Mouse (Mus musculus) fat pad, adult 2 months (tissue): ENCODE measurements around the gene Bche.
A peak's percentile ranks its signal among the peaks of the same experiment; 100 is the strongest.

Experiments used
- DNase-seq: peaks from one replicate; pipeline ENCODE4 v3.0.0-alpha.2; 2011; ENCODE audit warnings: low read depth, low spot score; ENCODE audit errors: extremely low read depth

Bche gene

DNA sequence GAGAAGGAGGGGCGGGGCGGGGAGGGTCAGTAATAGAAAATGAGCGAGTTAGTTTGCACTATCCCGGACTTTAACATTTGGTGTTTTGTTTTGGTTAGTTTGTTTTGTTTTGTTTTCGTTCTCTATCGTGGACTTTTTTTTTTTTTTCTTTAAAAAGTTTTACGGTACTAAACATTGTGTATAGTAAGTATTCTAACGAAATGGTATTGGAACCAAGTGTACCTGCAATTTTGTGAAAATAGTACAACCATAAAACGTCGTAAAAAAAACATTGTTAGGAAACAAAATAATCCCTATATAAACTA, at the start of gene Bche:
Gene Bche (minus strand): TSS at position 6 of the 305 bp plus-strand sequence.
- DNase-seq: no peak

DNA sequence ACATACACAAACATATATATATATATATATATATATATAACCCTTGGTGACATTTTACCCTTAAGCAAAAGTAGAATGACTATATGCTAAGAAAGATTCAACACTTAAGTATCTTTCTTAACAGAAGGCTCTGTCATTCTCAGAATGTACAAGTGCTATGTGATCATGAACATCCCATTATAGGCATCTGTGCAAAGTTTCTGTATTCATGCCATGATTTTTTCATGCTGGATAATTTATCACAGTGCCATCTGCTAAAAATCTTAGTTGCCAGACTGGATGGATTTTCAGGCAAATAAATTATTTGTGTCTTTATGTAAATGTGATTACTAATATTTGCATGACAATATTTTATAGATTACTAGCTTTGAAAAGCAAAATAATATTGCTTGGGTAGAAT, 33.8 kb upstream of the Bche start:
- no peak for DNase-seq

DNA sequence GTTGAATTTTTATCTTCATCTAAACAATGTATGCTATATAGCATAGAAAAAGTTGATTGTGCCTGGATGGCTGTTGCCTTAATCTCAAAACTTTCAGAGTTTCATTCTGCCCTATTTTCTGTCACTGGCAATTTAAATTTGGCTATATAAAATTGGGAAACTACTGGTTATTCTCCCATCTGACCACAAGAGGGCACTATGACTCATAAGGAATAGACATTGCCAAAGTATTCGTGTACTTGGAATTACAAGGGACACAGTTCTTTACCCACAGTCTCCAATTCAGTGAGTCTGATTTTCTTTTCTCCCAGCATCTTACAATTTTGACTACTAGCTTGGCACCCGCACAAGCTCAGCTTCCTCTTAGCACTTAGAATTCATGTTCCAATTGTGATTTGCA, 23.5 kb upstream of the Bche start:
- no peak for DNase-seq

DNA sequence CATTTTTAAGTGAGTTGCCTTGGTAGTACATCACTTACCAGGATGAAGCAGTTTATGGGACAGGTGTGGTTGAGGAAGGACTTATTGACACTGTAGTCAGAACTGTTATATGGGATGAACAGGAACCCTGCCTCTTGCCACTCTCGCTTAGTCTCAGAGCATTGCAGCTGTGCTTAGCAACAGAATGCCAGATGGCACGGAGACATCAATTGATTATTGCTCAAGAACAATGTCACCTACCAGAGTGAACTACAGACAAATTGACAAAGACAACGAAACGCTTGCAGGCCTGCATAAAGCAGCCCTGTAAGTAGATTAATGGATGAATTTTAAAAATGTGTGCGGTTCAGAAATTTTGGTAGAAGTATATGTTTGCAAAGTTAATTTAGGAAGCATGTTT, 21.3 kb upstream of the Bche start:
- DNase-seq: no peak

DNA sequence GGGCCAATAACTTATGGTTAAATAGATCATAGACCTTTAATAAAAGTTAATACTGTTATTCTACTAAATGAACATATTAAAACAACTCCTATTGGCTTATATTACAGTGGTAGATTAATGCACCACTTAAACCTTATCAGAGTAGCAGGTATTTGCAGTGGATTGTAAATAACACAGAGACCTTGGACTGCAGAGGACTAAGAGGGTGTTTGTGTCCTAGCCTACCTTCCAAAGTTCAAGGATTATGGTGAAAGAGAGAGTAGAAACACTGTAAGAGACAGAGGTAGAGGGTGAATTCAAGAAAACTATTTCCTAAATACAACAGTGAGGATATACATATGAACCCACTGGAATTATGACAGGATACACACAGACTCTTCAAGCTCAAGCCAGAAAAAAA, 17.5 kb upstream of the Bche start:
- no peak for DNase-seq

DNA sequence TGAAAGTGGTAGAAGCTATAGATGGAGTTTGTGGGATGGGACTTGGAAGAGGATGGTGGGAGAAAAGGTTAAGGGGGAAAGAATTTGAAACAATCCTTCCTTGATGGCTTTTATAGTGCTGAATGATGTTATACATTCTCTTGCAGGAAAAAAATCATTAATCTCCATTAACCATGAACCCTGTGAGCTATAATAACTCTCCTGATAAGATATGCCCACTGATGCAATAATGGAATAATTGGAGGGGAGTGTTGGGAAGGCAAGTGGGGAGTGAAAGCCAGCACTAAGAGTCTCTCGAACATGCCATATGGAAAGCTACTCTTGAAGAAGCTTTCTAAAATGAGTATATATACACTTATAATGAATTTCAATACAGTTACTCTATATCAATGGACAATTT, 16.7 kb upstream of the Bche start:
- DNase-seq: no peak

DNA sequence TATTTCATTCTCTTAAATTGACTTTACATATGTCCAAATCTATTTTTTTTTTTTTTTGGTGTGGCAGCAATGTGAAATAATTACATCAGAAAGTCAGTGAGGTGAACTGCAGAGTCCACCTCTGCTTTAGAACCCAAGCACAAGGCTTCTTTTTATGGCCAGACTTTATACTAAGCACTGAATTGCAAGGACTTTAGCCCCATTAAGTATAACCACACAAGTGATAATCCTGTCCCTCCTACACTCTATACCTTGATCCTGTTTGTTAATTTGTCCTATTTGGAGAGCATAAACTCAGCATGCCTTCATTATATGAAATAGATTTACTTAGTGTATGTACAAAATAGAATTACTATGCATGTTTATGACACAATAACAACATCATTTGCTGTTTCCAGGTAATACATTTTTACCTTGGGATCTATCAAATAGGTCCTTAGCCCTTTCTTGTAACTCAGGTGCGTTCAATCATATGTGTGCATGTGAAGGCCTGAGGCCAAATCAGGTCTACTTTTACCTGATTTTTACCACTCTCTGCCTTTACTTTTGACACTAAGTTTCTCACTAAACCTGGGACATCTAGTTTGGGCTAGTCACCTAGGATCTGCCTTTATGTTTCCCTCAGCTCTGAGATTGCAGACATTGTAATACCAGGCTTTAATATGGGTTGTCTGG, 9.5 kb upstream of the Bche start:
- no peak for DNase-seq

DNA sequence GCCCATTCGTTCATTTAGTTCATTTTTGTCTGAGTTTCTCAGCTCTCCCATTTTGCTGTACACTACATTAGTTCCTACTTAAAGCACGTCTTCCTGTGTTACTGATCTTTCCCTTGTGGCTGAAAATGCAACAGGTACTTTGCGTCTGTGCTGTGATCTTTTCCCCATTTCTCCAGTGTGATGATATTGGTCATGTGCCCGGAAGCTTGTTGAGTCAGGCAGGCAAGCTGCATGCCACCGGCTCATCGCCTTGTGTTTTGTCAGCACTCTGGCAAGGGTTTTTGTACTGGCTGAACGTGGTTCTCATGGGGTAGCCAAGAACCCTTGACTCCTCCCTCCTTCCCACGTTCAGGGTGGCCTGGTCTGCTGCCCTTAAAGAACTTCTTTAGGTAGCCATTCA, 1.7 kb upstream of the Bche start:
- DNase-seq: peak; percentile 98

DNA sequence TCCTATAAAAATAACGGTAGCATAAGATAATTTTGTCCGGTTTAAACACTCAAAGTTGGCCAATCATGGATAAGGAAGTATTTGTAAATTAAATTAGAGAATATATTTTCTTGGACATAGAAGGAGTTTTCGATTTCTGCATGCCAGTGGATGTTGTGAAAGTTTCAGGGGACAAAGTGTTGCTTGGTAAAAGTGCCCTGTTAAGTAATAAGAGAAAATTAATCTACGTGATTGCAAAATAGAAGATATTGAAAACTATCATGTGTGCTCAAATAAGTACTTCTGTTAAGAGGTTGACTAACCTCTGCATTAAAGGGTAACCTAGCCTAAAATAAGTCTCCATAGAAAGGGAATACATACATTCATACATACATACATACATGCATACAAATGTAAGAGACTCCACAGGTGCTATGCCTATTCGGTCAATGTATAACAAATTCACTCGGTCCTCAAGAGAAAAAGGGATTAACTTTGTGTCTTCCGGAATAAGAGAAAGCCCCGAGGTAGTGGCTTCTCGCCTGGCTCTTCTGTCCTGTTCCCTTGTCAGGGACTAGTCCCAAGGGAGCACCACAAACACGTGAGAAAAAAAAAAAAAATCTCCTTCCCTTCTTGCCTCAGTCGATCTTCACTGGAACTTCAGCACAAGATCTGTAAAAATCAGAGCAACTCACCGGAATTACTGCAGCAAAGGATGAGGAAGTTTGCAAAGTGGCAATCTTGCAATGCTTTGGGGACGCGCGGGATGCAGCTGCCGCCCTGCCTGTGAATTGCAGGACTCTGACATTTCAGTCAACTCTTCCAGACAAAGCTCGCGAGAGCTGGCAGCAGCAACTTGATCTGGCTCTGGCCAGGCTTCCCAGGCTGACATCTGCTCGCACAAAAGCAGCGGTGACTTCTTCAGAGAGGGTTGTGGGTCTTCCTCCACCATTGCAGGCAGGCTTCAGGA, 480 bp downstream of the Bche start:
- peak; percentile 67 for DNase-seq

DNA sequence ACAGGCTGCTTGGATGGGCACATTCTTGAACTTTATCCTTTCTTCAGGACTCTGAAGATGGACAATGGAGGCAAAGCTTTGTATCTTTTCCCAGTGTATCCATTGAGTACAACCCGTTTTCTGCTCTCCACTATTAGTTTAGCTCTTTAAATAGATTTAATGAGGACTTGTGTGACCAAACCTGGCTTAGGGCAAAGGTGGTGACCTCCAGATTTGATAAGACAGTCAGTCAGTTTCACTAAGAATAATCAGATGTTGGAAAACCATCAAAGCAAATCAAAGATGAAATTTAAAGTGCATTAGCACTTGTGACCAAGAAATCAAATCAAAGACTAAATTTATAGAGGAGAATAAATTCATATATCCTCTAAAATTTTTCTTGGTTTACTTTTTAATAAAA, 1.7 kb downstream of the Bche start:
- DNase-seq: no peak

DNA sequence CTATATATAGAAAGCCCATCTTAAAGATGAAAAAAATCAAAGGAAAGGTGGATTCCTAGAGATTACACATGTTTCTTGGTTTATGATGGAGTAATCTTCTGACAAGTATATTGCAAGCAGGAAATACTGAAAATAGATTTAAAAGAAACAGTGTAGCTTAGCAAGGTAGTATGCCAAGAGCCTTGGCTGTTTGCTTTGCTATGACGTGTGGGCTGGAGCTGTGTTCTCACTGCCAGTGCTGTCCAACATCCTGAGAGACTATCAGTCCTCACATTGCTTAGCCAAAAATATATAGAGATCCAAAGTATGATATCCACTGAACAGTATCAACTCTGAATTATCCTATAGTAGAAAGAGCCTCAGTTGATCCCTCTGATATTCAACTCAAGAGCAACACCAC, 9.3 kb downstream of the Bche start:
- no peak for DNase-seq

DNA sequence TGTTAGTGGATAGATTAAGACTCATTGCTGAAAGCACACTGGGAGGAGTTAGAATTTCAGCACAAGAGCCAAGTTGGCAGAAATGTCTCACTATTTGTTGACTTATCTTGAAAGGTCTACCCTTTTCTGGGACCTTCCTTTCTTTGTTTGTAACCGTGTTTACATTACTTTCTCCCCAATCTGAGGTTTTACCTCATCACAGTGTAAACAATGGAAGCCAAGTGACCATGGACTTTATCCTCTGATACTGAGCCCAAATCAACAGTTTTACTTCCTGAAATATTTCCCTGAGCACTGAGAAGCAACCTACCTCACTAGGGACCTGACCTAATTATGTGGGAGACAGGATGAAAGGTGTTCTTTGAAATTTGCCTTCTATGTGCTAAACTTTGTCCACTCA, 34.9 kb downstream of the Bche start:
- no peak for DNase-seq

DNA sequence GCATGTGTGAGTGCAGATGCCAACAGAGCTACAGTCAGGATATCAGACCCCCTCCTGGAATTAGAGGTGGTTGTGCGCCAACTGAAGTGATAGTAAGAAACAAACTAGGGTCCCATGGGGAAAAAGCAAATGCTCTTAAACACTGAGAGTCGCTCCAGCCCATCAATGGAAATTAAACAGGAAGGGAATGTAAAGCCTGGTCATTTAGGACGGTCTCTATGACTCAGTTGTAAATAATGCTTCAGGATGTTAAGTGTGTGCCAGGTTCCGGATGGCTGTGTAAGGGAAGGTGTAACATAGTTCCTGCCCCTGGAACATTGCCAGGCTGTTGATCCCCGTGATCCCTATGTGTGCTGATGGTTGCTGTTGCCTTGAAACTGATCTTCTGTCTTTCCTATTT, 40.0 kb downstream of the Bche start:
- DNase-seq: peak; percentile 8

DNA sequence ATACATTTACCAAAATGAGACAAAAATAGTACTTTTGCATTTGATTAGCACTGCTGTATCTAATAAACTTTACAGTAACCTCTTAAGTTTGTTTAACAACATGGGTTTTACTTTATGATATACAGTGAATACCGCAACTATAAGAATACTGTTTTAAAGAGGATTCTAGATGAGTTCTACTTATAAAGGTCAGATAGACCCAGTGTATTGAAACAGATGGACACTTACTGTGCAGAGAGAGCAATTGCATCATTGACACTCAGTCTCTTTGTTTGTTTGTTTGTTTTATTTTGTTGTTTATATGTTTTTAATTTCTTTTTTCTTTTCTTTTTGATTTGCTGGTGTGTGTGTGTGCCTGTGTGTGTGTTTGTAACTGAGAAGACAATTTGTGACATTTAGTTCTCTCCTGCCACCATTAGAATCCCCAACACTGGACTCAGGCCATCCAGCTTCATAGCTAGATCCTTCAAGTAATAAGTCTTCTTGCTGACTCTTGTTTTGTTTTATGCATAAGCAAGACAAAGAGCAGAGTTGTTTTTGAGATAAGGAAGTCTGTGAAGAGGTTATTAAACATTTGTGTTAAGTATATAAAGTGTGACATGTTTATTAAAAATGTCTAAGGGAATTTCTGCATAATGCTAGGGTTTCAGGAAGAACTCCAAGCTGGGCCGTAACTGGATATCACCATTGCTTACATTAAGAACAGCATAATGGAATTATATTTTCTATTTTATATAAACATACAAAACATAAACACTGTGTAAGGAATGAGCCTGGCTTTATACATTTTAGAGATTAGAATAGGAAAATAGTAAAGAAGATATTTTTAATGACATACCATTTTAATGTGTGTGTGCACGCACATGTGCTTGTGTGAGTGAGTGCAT, 40.7 kb downstream of the Bche start:
- DNase-seq: no peak

DNA sequence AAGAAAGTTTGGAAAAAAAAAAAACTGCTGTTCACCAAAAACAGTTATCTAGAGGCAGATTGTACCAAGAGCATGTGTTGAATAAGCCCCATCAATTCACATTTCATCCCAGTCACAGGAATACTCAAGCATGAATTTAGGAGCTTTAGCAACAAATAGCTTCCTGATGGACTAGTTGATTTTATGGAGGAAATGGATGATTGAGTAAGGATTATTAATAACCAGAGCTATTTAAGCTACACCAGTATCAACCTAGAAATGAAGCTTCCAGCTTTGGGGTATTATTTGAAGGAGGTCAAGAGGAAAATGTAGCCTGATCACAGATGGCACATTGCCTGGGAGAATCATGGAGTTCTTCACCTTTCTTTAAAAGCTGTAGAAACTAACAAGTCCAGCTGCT, 57.9 kb downstream of the Bche start:
- DNase-seq: no peak

DNA sequence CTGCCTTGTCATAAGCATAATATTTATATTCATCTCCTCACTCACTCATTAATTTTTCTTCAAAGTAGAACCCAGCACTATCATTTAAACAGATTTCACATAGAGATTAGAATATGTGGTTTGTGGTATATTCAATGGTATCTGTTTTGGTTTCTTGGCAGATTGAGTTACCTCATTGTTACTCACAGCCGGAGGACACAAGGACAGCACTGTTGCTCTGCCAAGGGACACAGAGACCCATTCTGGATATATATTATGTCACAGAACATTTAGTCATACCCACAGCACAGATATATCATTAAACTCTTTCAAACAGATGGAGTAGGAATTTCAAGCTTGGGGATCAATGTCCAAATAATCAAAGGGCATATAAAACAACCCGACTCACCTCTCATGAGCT, 61.2 kb downstream of the Bche start:
- DNase-seq: no peak

DNA sequence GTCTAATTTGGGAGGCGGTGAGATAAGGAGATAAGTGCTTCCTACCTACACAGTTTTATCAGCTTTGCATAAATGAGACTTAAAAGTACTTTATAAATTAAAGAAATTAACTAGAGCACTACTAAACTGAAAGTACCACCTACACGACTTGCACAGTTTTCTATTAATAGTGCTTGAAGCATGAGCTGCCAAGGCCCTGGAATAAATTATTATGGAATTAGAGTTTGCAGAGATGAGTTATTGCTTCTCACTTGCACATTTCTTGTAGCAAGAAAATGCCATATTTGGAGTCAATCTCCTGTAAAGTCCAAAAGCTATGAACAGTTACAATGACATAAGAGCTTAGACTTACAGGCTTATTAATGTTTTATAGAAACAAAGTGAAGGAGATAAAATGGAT, 96.8 kb downstream of the Bche start:
- no peak for DNase-seq

DNA sequence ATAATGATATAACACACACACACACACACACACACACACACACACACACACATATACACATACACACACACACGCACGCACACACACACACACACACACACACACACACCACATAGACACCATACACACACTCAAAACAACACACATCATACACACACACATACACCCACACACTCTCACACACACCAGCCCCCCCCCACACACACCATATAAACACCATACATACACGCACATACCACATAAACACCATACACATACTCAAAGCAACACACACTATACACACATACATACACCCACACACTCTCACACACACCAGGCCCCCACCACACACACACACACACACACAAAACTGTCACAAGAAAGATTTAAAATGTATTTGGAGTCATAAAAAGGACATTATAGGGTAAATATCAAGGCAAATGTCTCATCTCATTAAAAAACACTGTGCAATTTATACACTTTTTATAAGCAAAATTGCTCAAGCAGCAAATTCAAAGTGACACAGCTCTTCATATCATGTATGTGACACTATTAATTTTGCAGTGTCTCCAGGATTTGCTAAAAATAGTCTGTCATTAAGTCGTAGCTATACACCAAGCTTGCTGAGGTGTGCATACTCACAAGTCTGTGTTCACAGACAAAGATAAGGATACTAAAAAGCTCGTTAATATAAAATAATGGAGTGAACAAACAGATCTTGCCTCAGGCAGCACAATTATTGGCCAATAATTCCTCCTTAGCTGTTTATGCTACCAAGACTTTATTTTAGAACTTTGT, 116.3 kb downstream of the Bche start:
- DNase-seq: no peak
